Mouse (Mus musculus) ZHBTc4 (cell line): Measurements from ENCODE around the gene Synm.
A peak's percentile ranks its signal among the peaks of the same experiment; 100 is the strongest.

Experiments used
- DNase-seq: peaks from one replicate; pipeline ENCODE4 v3.0.0-alpha.2; 2011; ENCODE audit warnings: low read depth, low spot score

Synm gene

DNA sequence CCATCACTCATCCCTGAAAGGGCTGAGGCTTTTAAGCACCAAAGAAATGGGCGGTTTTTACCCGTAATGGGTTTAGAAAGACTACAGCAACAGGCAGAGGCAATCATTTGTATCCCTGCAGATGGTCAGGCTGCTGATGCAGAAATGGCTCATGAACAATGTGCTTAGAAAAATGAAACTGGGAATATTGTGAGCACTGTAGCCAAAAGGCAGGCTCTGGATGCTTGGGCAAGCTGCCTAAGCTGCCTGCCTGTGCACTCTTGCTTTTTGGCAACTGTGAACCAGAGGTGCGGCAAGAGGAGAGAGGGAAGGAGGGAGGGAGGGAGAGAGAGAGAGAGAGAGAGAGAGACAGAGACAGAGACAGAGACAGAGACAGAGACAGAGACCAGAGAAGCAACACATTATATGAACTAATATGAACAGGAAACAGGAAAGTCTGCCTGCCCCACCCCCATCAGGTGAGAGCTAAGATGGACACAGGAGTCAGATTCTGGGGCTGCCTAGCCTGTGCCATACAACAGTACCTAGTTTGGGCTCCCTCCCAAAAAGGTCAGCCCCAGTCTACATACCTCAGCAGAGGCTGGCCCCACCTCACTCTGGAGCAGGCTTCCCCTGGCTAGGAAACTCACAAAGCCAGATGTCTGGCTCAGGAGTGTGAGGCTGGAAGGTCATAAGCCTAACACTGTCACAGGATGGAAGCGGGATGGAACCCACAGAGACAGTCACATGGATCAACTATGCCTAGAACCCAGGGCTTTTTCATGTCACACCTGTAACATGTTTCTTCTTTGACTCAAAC lies 9.9 kb downstream of the Synm start:
- DNase-seq = no peak

- no peak for DNase-seq
Observed at GRCm38 (mm10) chr7:67747731-67748305, 11.7 kb downstream of the Synm start.

- no peak for DNase-seq
Observed at GRCm38 (mm10) chr7:67741706-67742105, 17.8 kb downstream of the Synm start.

- DNase-seq = no peak
Observed at GRCm38 (mm10) chr7:67740796-67741195, 18.7 kb downstream of the Synm start.

DNA sequence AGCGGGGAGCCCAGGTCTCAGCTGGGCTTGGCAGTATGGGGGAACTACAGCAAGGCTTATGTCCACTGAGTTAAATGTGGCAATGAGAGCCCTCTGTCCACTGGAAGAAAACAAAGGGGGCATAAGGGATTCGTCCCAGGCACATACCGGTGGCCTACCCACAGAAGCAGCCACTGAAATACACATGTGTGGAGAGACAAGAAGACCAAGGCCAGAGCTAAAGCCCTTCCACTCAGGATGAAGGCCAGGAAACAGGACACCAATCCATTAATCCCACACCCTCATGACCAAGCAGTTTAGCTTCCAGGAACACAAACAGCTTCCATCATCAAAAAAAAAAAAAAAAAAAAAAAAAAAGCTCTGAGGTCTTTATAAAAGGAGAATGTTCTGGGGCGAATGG lies 19.2 kb downstream of the Synm start:
- no peak for DNase-seq

DNA sequence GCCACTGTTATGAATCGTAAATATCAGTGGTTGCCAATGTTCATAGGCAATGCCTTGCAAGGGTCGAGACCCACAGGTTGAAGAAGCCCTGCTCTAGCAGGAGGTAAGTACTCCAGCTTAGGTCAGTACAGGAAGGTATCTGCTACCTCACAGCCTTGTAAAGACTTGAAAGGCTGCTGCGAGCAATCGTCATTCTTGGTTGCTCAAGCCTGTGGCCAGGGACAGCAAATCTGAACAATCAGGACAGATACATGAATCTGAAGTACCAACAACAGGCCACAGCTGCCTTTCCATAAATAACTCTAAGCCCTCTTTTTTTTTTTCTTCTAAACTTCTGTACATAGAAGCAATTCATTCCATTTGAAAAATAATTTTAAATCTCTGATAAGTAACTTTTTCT lies 27.3 kb downstream of the Synm start:
- DNase-seq = no peak

GRCm38 (mm10) chr7:67730431-67731110 lies 29.0 kb downstream of the Synm start:
- no peak for DNase-seq

GRCm38 (mm10) chr7:67728809-67729208 lies 30.7 kb downstream of the Synm start:
- DNase-seq = no peak

- no peak for DNase-seq
Observed at GRCm38 (mm10) chr7:67728203-67728602, 31.3 kb downstream of the Synm start.

DNA sequence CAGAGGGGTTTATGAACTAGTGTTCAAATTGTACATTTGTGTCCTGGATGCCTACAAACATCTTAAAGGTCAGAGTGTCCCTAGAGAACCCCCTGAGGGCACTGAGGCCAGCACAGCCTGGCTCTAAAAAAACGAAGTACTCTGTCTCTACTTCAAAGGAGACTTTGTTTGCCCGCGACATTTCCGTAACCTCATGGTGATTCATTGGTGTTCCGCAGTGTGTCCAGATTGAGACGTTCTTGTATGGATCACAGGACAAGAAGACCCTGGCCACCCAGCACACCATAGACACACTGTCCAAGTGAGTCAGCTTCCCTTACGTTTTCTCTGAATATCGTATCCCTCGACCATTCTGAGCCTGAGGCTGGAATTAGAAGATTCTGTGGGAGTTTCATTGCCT lies 34.5 kb downstream of the Synm start:
- DNase-seq = no peak

- no peak for DNase-seq
Observed at GRCm38 (mm10) chr7:67724536-67724935, 35.0 kb downstream of the Synm start.

DNA sequence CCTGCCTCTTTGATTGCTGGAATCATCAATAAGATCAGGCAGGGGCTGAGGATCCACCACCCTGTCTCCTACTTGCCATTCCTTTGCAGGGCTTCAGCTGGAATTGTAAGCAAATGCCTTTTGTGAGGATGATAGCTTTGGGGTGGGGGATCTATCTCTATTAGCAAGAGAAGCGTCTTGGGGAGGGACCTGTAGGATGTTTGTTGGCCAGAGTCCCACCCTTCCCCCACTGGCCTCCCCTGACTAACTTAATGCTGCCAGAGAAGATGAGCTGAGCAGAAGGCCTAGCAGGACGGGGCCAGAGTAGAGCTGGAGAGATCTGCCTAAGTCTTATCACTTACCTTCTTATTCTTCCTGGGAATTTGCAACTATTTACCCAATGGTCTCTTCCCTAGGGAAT lies 37.4 kb downstream of the Synm start:
- peak; percentile 47 for DNase-seq

- DNase-seq = no peak
Observed at GRCm38 (mm10) chr7:67718804-67719203, 40.7 kb downstream of the Synm start.

GRCm38 (mm10) chr7:67717520-67717919 lies 42.0 kb downstream of the Synm start:
- no peak for DNase-seq

GRCm38 (mm10) chr7:67716925-67717324 lies 42.6 kb downstream of the Synm start:
- DNase-seq = no peak

DNA sequence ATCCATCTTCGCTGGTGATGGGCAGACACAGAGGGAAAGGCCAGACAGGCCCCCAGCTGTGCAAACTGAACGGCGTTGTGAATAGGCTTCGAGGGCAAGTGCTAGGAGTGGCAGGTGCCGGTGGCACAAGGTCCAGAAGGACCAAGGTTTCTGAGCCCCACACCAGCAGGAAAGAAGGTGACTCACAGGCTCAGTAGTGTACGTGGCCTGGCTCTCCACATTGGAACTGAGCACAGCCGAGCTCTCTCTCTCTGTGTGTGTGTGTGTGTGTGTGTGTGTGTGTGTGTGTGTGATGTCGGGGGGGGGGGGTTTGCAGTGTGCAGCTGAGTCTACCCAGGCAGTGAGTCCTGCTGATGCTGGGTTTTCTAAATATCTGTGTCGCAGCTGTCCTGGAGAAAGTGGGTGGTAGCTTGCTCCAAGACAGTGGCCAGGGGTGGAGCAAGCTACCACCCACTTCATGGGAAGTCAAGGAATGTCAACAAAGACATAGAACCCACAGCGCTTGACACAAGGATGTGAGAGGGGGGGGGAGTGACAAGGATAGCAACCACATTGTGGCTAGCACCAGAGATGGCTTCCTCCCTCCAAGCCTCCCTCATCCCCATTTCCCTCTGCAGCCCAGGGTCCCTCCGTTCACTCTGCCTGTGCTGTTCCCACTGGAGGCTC lies 43.2 kb downstream of the Synm start:
- no peak for DNase-seq

DNA sequence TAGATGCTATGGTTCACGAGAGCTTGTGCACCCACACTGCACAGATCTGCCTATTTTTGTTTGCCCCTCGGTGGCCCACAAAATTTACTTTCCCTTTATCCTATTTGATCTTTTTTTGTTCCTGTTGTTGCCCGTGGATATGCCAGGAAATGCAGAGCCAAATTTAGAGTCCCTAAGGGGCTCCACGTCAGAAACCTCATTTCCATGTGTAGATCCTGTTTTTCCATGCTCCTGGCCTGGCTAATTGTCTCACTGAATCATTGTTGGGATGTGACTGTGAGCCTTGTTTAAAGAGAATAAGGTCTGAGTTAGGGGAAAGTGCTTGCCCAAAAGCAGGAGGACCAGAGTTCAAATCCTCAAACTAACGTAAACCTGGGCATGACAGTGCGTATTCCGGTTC lies 44.4 kb downstream of the Synm start:
- no peak for DNase-seq

DNA sequence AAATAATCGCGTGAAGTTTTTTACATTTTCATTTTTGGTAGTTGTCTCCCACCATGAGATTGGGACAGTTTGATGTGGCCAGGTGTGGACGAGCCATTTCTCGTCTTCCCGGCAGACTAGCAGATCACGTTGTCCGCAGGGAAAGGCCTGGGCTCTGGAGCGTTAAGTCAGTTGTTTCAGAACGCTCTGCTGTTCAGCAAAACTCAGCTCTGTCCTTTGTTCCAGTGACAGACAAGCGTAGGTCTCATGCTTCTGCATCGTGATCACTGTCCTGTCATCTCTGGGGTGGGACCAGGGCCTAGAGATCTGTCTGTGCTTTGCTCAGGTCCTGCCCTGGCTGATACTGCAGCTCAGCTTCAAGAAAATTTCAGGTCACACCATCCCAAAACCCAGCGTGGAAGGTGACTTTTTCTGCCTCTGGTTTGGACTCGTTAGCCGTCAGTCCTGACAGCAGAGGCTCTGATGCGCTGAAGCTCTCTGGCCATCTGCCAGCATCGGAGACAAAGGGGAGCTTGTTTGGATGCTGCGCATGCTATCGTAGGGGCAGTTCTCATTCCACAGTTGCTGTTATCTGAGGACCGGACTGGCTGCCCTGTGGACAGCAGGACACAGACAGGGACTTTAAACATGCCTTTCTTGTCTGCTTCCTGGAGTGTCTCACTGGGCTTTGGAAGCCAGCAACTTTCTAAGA lies 45.6 kb downstream of the Synm start:
- DNase-seq = no peak

GRCm38 (mm10) chr7:67710216-67710615 lies 49.3 kb downstream of the Synm start:
- DNase-seq = no peak

- no peak for DNase-seq
Observed at GRCm38 (mm10) chr7:67708160-67708559, 51.4 kb downstream of the Synm start.

- DNase-seq = no peak
Observed at GRCm38 (mm10) chr7:67701252-67701914, 58.2 kb downstream of the Synm start.
